Mouse (Mus musculus): ENCODE data around the gene Birc6. TPM values are rescaled to one million over a fixed set of nuclear protein-coding genes. Genes with fewer than 3 reads are reported as not detected.

Gene Birc6
- polyA plus RNA-seq, 1 experiment from 2014 or later: 119 TPM

- Histone ChIP-seq H3K9ac (ENCODE audit: low read depth, low read length) (no peak overlapping the region), H3K4me2 (replicated peaks; ENCODE audit: low read depth, low read length) (no peak overlapping the region), H3K9me3 (ENCODE audit: control insufficient read depth, low read length) (no peaks in the 10 kb centered on the region), H3K27ac (ENCODE audit: low read depth, low read length) (no peak overlapping the region), H3K36me3 (ENCODE audit: control insufficient read depth, insufficient read depth, low read length) (no peaks in the 10 kb centered on the region), H3K27me3 (ENCODE audit: control insufficient read depth, insufficient read depth, low read length) (no peaks in the 10 kb centered on the region), H3K4me3 (ENCODE audit: low read depth, low read length) (no peak overlapping the region), H3K4me1 (replicated peaks; ENCODE audit: control insufficient read depth, insufficient read depth, low read length) (no peaks in the 10 kb centered on the region)
- ATAC-seq (ENCODE audit: low FRiP score) (no peak), DNase-seq (ENCODE audit: low spot score) (no peak)
- WGBS: 83% methylated on average over 1 of the region's 1 CpGs
Observed at GRCm38 (mm10) chr17:74537526-74537925, 9.4 kb downstream of the Birc6 start.

GRCm38 (mm10) chr17:74543615-74544014, 15.5 kb downstream of the Birc6 start:
- H3K27ac ChIP-seq (ENCODE audit: low read depth, low read length): no peak overlapping the region
- whole genome bisulfite sequencing: 96% methylated on average over 2 of the region's 2 CpGs
- no peak for DNase-seq (ENCODE audit: low spot score)
- ATAC-seq (ENCODE audit: low FRiP score): no peak
- H3K9me3 ChIP-seq (ENCODE audit: control insufficient read depth, low read length): no peaks in the 10 kb centered on the region
- H3K36me3 ChIP-seq (ENCODE audit: control insufficient read depth, insufficient read depth, low read length): no peaks in the 10 kb centered on the region
- no peaks in the 10 kb centered on the region for H3K4me1 ChIP-seq (replicated peaks; ENCODE audit: control insufficient read depth, insufficient read depth, low read length)
- no peak overlapping the region for H3K4me2 ChIP-seq (replicated peaks; ENCODE audit: low read depth, low read length)
- H3K27me3 ChIP-seq (ENCODE audit: control insufficient read depth, insufficient read depth, low read length): no peaks in the 10 kb centered on the region
- H3K4me3 ChIP-seq (ENCODE audit: low read depth, low read length): no peak overlapping the region
- H3K9ac ChIP-seq (ENCODE audit: low read depth, low read length): no peak overlapping the region

- Histone ChIP-seq H3K27ac (ENCODE audit: low read depth, low read length) (no peak overlapping the region), H3K4me1 (replicated peaks; ENCODE audit: control insufficient read depth, insufficient read depth, low read length) (no peaks in the 10 kb centered on the region), H3K4me3 (ENCODE audit: low read depth, low read length) (no peak overlapping the region), H3K4me2 (replicated peaks; ENCODE audit: low read depth, low read length) (no peak overlapping the region), H3K9ac (ENCODE audit: low read depth, low read length) (no peak overlapping the region), H3K36me3 (ENCODE audit: control insufficient read depth, insufficient read depth, low read length) (no peaks in the 10 kb centered on the region), H3K9me3 (ENCODE audit: control insufficient read depth, low read length) (no peaks in the 10 kb centered on the region), H3K27me3 (ENCODE audit: control insufficient read depth, insufficient read depth, low read length) (no peaks in the 10 kb centered on the region)
- no peak for DNase-seq (ENCODE audit: low spot score)
- 82% methylated on average over 5 of the region's 5 CpGs for WGBS
- ATAC-seq (ENCODE audit: low FRiP score): no peak
Observed at GRCm38 (mm10) chr17:74554118-74554517, 26.0 kb downstream of the Birc6 start.

GRCm38 (mm10) chr17:74559891-74560290, 31.8 kb downstream of the Birc6 start:
- Histone ChIP-seq H3K27ac (ENCODE audit: low read depth, low read length) (no peak overlapping the region), H3K4me3 (ENCODE audit: low read depth, low read length) (no peak overlapping the region), H3K4me2 (replicated peaks; ENCODE audit: low read depth, low read length) (no peak overlapping the region), H3K9me3 (ENCODE audit: control insufficient read depth, low read length) (no peaks in the 10 kb centered on the region), H3K4me1 (replicated peaks; ENCODE audit: control insufficient read depth, insufficient read depth, low read length) (no peaks in the 10 kb centered on the region), H3K27me3 (ENCODE audit: control insufficient read depth, insufficient read depth, low read length) (no peaks in the 10 kb centered on the region), H3K36me3 (ENCODE audit: control insufficient read depth, insufficient read depth, low read length) (no peaks in the 10 kb centered on the region), H3K9ac (ENCODE audit: low read depth, low read length) (no peak overlapping the region)
- DNase-seq (ENCODE audit: low spot score) (no peak), ATAC-seq (ENCODE audit: low FRiP score) (no peak)
- 88% methylated on average over 11 of the region's 11 CpGs for WGBS

GRCm38 (mm10) chr17:74564151-74564550, 36.1 kb downstream of the Birc6 start:
- ATAC-seq (ENCODE audit: low FRiP score) (no peak), DNase-seq (ENCODE audit: low spot score) (no peak)
- no peaks in the 10 kb centered on the region for H3K4me1 ChIP-seq (replicated peaks; ENCODE audit: control insufficient read depth, insufficient read depth, low read length)

GRCm38 (mm10) chr17:74569219-74569618, 41.1 kb downstream of the Birc6 start:
- Histone ChIP-seq H3K27ac (ENCODE audit: low read depth, low read length) (no peak overlapping the region), H3K9ac (ENCODE audit: low read depth, low read length) (no peak overlapping the region), H3K4me1 (replicated peaks; ENCODE audit: control insufficient read depth, insufficient read depth, low read length) (no peaks in the 10 kb centered on the region), H3K36me3 (ENCODE audit: control insufficient read depth, insufficient read depth, low read length) (no peaks in the 10 kb centered on the region), H3K4me2 (replicated peaks; ENCODE audit: low read depth, low read length) (no peak overlapping the region), H3K27me3 (ENCODE audit: control insufficient read depth, insufficient read depth, low read length) (no peaks in the 10 kb centered on the region), H3K9me3 (ENCODE audit: control insufficient read depth, low read length) (no peaks in the 10 kb centered on the region), H3K4me3 (ENCODE audit: low read depth, low read length) (no peak overlapping the region)
- no peak for ATAC-seq (ENCODE audit: low FRiP score)
- DNase-seq (ENCODE audit: low spot score): no peak
- 93% methylated on average over 1 of the region's 1 CpGs for WGBS

More at GRCm38 (mm10) chr17:74564151-74564550, 36.1 kb downstream of the Birc6 start:
- Histone ChIP-seq H3K27me3 (ENCODE audit: control insufficient read depth, insufficient read depth, low read length) (no peaks in the 10 kb centered on the region), H3K4me3 (ENCODE audit: low read depth, low read length) (no peak overlapping the region), H3K4me2 (replicated peaks; ENCODE audit: low read depth, low read length) (no peak overlapping the region), H3K9me3 (ENCODE audit: control insufficient read depth, low read length) (no peaks in the 10 kb centered on the region), H3K9ac (ENCODE audit: low read depth, low read length) (no peak overlapping the region), H3K27ac (ENCODE audit: low read depth, low read length) (no peak overlapping the region), H3K36me3 (ENCODE audit: control insufficient read depth, insufficient read depth, low read length) (no peaks in the 10 kb centered on the region)

GRCm38 (mm10) chr17:74570585-74570984, 42.5 kb downstream of the Birc6 start:
- 88% methylated on average over 1 of the region's 1 CpGs for WGBS
- no peak for DNase-seq (ENCODE audit: low spot score)

GRCm38 (mm10) chr17:74577173-74577572, 49.1 kb downstream of the Birc6 start:
- ATAC-seq (ENCODE audit: low FRiP score) (no peak), DNase-seq (ENCODE audit: low spot score) (no peak)
- no peaks in the 10 kb centered on the region for H3K4me1 ChIP-seq (replicated peaks; ENCODE audit: control insufficient read depth, insufficient read depth, low read length)
- no peaks in the 10 kb centered on the region for H3K9me3 ChIP-seq (ENCODE audit: control insufficient read depth, low read length)
- 80% methylated on average over 5 of the region's 5 CpGs for WGBS
- no peak overlapping the region for H3K4me2 ChIP-seq (replicated peaks; ENCODE audit: low read depth, low read length)
- 0 out of 2 replicates have a peak, but pooled peaks cover 7% of the 10 kb centered on the region for H3K36me3 ChIP-seq (ENCODE audit: control insufficient read depth, insufficient read depth, low read length)
- no peak overlapping the region for H3K9ac ChIP-seq (ENCODE audit: low read depth, low read length)
- H3K27ac ChIP-seq (ENCODE audit: low read depth, low read length): no peak overlapping the region
- no peaks in the 10 kb centered on the region for H3K27me3 ChIP-seq (ENCODE audit: control insufficient read depth, insufficient read depth, low read length)
- H3K4me3 ChIP-seq (ENCODE audit: low read depth, low read length): no peak overlapping the region

More at GRCm38 (mm10) chr17:74570585-74570984, 42.5 kb downstream of the Birc6 start:
- Histone ChIP-seq H3K9ac (ENCODE audit: low read depth, low read length) (no peak overlapping the region), H3K4me3 (ENCODE audit: low read depth, low read length) (no peak overlapping the region), H3K36me3 (ENCODE audit: control insufficient read depth, insufficient read depth, low read length) (no peaks in the 10 kb centered on the region), H3K27ac (ENCODE audit: low read depth, low read length) (no peak overlapping the region), H3K27me3 (ENCODE audit: control insufficient read depth, insufficient read depth, low read length) (no peaks in the 10 kb centered on the region), H3K4me2 (replicated peaks; ENCODE audit: low read depth, low read length) (no peak overlapping the region), H3K4me1 (replicated peaks; ENCODE audit: control insufficient read depth, insufficient read depth, low read length) (no peaks in the 10 kb centered on the region), H3K9me3 (ENCODE audit: control insufficient read depth, low read length) (no peaks in the 10 kb centered on the region)
- no peak for ATAC-seq (ENCODE audit: low FRiP score)

GRCm38 (mm10) chr17:74579586-74579985, 51.5 kb downstream of the Birc6 start:
- H3K4me2 ChIP-seq (replicated peaks; ENCODE audit: low read depth, low read length): no peak overlapping the region
- H3K27ac ChIP-seq (ENCODE audit: low read depth, low read length): no peak overlapping the region
- H3K27me3 ChIP-seq (ENCODE audit: control insufficient read depth, insufficient read depth, low read length): no peaks in the 10 kb centered on the region
- 93% methylated on average over 7 of the region's 7 CpGs for WGBS
- no peak for ATAC-seq (ENCODE audit: low FRiP score)
- no peaks in the 10 kb centered on the region for H3K4me1 ChIP-seq (replicated peaks; ENCODE audit: control insufficient read depth, insufficient read depth, low read length)
- no peak overlapping the region for H3K4me3 ChIP-seq (ENCODE audit: low read depth, low read length)
- H3K36me3 ChIP-seq (ENCODE audit: control insufficient read depth, insufficient read depth, low read length): 0 out of 2 replicates have a peak, but pooled peaks cover 7% of the 10 kb centered on the region
- no peak for DNase-seq (ENCODE audit: low spot score)
- no peaks in the 10 kb centered on the region for H3K9me3 ChIP-seq (ENCODE audit: control insufficient read depth, low read length)
- H3K9ac ChIP-seq (ENCODE audit: low read depth, low read length): no peak overlapping the region
